Mouse (Mus musculus): ENCODE data around the gene Olfr1066.

- no peak for TF ChIP-seq CTCF (IDR thresholded peaks at IDR 0.05; ENCODE audit: control insufficient read depth, insufficient read depth, insufficient read length)
- TF ChIP-seq USF1 (IDR thresholded peaks at IDR 0.05; ENCODE audit: low read depth), result no peak
- TF ChIP-seq MYOG (IDR thresholded peaks at IDR 0.05; ENCODE audit: control insufficient read depth, extremely low read depth, insufficient read length), result no peak
- no peak for TF ChIP-seq MYOD1 (IDR thresholded peaks at IDR 0.05; ENCODE audit: control insufficient read depth, insufficient read length, low read depth)
Measured at GRCm38 (mm10) chr2:86456169-86456568, at the start of gene Olfr1066.
